Mouse (Mus musculus) lung, adult 2 months (tissue): ENCODE measurements around the gene Dhx8.

Experiments used
- CTCF ChIP-seq: fragments of 200-500 bp; IDR thresholded peaks from 2 replicates; pipeline ENCODE4 v1.5.1; 2011; ENCODE audit warnings: mild to moderate bottlenecking, low read length, control low read depth; ENCODE audit not compliant: insufficient read depth
- POLR2A ChIP-seq: fragments of 200-500 bp; IDR thresholded peaks from 2 replicates; pipeline ENCODE4 v1.6.1; 2011; ENCODE audit warnings: low read depth, mild to moderate bottlenecking, control low read depth, low read length, borderline replicate concordance; ENCODE audit errors: extremely low read depth

DNA sequence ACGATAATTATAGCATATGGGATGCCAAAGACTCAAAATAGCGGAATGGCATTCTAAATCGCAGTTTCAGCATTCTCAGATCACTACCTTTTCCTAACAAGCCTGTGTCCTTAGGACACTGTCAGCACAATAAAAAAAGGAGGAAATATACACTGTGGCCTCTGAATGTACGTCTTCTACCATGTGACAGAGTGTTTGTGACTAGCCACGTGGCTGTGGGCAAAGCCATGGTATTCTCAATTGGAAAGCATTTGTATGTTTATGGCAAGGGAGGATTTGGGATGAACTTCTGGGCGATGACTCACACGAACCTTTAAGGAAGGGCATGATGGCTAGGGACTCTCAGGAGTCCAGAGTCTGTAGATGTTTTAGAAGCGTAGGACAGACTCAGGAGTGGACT lies 7.7 kb upstream of the Dhx8 start:
- TF ChIP-seq POLR2A (no peak), CTCF (no peak)
